Mouse (Mus musculus): ENCODE measurements around the gene Cep83. TPM values are rescaled to one million over a fixed set of nuclear protein-coding genes. Genes with fewer than 3 reads are reported as not detected.

Cep83 gene
- polyA plus RNA-seq, 1 experiment from 2014 or later = 21.9 TPM

DNA sequence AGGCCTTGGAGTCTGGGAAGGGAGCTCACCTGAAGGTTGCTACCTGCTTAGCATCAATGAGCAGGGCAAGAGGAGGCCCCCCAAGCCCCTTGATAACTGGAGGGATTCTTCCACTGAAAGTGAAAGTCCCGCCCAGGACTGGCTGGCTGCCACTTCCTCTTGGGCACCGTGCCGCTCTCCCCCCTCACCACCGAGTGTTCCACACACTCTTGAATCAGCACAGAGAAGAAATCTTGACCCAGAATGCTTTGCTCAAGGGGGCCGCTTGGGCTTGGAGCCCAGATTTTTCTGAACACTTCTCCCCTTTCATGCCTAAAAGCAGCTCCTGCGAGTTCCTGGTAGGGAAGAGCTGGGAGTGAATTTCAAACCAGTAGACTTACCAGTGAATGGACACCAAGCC, 141.0 kb downstream of the Cep83 start:
- Histone ChIP-seq H3K36me3 (ENCODE audit: poor library complexity, severe bottlenecking) (peaks cover 60% of the 10 kb centered on the region), H3K27ac (peak overlapping the region; percentile 79), H3K4me2 (peak overlapping the region; percentile 34), H3K4me3 (no peak overlapping the region), H3K9me3 (replicated peaks) (no peaks in the 10 kb centered on the region), H3K27me3 (no peaks in the 10 kb centered on the region), H3K9ac (peak overlapping the region; percentile 43; the same call in 1 of the 2 replicates), H3K4me1 (peaks cover 27% of the 10 kb centered on the region)
- 40% methylated on average over 6 of the region's 6 CpGs for WGBS
- peak; percentile 92 for ATAC-seq

DNA sequence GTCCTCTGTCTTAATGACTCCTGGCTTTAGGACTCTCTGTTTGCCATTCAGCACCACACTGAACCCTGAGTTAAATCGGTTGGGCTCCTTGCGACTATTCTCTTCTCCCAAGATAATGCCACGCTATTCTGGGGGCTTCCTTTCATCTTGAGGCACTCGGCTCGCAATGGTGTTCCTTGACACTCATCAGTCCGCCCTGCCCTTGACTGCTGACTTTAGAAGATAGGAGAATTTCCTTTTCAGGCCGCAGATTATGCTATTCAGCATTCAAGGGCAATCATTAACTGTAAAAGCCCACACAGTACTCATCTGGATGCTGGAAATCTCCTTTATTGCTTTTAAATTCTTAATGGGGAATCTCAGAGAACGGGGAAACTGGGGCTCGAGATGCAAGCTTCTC, 147.4 kb downstream of the Cep83 start:
- no peak for ATAC-seq
- Histone ChIP-seq H3K4me2 (no peak overlapping the region), H3K36me3 (ENCODE audit: poor library complexity, severe bottlenecking) (peaks cover 48% of the 10 kb centered on the region), H3K27me3 (no peaks in the 10 kb centered on the region), H3K4me3 (no peak overlapping the region), H3K9ac (no peak overlapping the region), H3K4me1 (0 out of 2 replicates have a peak, but pooled peaks cover 3% of the 10 kb centered on the region), H3K27ac (no peak overlapping the region), H3K9me3 (replicated peaks) (no peaks in the 10 kb centered on the region)
- 81% methylated on average over 9 of the region's 9 CpGs for WGBS

Data from forebrain, embryonic 13.5 days (tissue).